Mouse (Mus musculus) forebrain, postnatal 0 days (tissue): Measurements from ENCODE around the gene Tac2. TPM values are rescaled to one million over a fixed set of nuclear protein-coding genes. Genes with fewer than 3 reads are reported as not detected.

Experiments
- ATAC-seq: fragments of 200-750 bp; cut with Nextera tagmentation; 2 replicates; pipeline ENCODE4 v1.8.0; 2017; ENCODE audit warnings: mild to moderate bottlenecking, moderate library complexity
- DNase-seq: peaks from one replicate; pipeline ENCODE4 v3.0.0-alpha.2; 2015
- H3K27ac ChIP-seq: fragments of 300-500 bp; sonication (generic); 2 replicates; pipeline ENCODE4 v1.5.1; 2014; ENCODE audit warnings: low read depth, mild to moderate bottlenecking, antibody characterized with exemption, low read length, moderate library complexity, mixed read lengths
- H3K27me3 ChIP-seq: fragments of 300-500 bp; sonication (generic); 2 replicates; pipeline ENCODE4 v1.6.1; 2014; ENCODE audit warnings: mild to moderate bottlenecking, low read length, mixed read lengths; ENCODE audit not compliant: insufficient read depth
- H3K36me3 ChIP-seq: fragments of 300-500 bp; sonication (generic); 2 replicates; pipeline ENCODE4 v1.6.1; 2014; ENCODE audit warnings: mild to moderate bottlenecking, moderate library complexity; ENCODE audit not compliant: insufficient read depth
- H3K4me1 ChIP-seq: fragments of 300-500 bp; sonication (generic); 2 replicates; pipeline ENCODE4 v1.6.1; 2014; ENCODE audit warnings: antibody characterized with exemption; ENCODE audit not compliant: insufficient read depth
- H3K4me2 ChIP-seq: fragments of 300-500 bp; sonication (generic); 2 replicates; pipeline ENCODE4 v1.6.1; 2014; ENCODE audit warnings: low read depth, mild to moderate bottlenecking, moderate library complexity
- H3K4me3 ChIP-seq: fragments of 300-500 bp; sonication (generic); 2 replicates; pipeline ENCODE4 v1.5.1; 2014; ENCODE audit warnings: low read depth, low read length, mixed read lengths
- H3K9ac ChIP-seq: fragments of 300-500 bp; sonication (generic); 2 replicates; pipeline ENCODE4 v1.6.1; 2014; ENCODE audit warnings: mild to moderate bottlenecking
- H3K9me3 ChIP-seq: fragments of 300-500 bp; sonication (generic); 2 replicates; pipeline ENCODE4 v1.6.1; 2016; ENCODE audit warnings: low read length
- CTCF ChIP-seq: sonication (generic); IDR thresholded peaks from 2 replicates; pipeline ENCODE4 v1.5.1; 2016; ENCODE audit warnings: antibody characterized with exemption, control low read depth, low read depth
- WGBS: fragments of 180-500 bp; shearing (Covaris S2); extraction: QIAGEN DNeasy Blood & Tissue Kit; methylation state at CpG from one replicate; pipeline ENCODE4 v1.1.7; 2014; 5-methylcytosine and 5-hydroxymethylcytosine counted together
- polyA plus RNA-seq: library from polyadenylated mRNA; unstranded; fragments of >200 nt; fragmentation: Nextera tagmentation; extraction: Ambion mirVana; gene quantifications from 2 replicates; pipeline ENCODE4 v1.2.1, GENCODE M21; 2015
- total RNA-seq: library from RNA; depleted of rRNA; stranded (reverse); fragments of >200 nt; gene quantifications from 2 replicates; pipeline ENCODE4 v1.2.3, GENCODE M21; 2014

Gene Tac2
- total and polyA plus RNA-seq, 2 experiments from 2014 or later, result 2.8 to 9.1 TPM

- no peak for TF ChIP-seq CTCF
- Histone ChIP-seq H3K4me3 (no peak overlapping the region), H3K9me3 (no peaks in the 10 kb centered on the region), H3K4me1 (no peaks in the 10 kb centered on the region; the same call in 1 of the 2 replicates), H3K4me2 (no peak overlapping the region), H3K9ac (no peak overlapping the region), H3K27me3 (no peaks in the 10 kb centered on the region), H3K36me3 (no peaks in the 10 kb centered on the region), H3K27ac (no peak overlapping the region)
- DNase-seq, result no peak
- WGBS, result 90% methylated on average over 2 of the region's 2 CpGs
- no peak for ATAC-seq
Observed at GRCm38 (mm10) chr10:127736266-127736665, 12.0 kb downstream of the Tac2 start.

GRCm38 (mm10) chr10:127736916-127737315 is 12.6 kb downstream of the Tac2 start:
- DNase-seq, result no peak
- TF ChIP-seq CTCF, result no peak
- H3K4me2 ChIP-seq, result no peak overlapping the region
- no peak overlapping the region for H3K9ac ChIP-seq
- H3K36me3 ChIP-seq, result peaks cover 6% of the 10 kb centered on the region
- no peak for ATAC-seq
- H3K27me3 ChIP-seq, result no peaks in the 10 kb centered on the region
- no peak overlapping the region for H3K4me3 ChIP-seq
- 79% methylated on average over 4 of the region's 4 CpGs for WGBS
- H3K9me3 ChIP-seq, result no peaks in the 10 kb centered on the region
- no peak overlapping the region for H3K27ac ChIP-seq
- H3K4me1 ChIP-seq, result no peaks in the 10 kb centered on the region; the same call in 1 of the 2 replicates

- Histone ChIP-seq H3K4me1 (no peaks in the 10 kb centered on the region; the same call in 1 of the 2 replicates), H3K27ac (no peak overlapping the region), H3K36me3 (peaks cover 13% of the 10 kb centered on the region), H3K27me3 (no peaks in the 10 kb centered on the region), H3K4me2 (no peak overlapping the region), H3K9ac (no peak overlapping the region), H3K9me3 (no peaks in the 10 kb centered on the region), H3K4me3 (no peak overlapping the region)
- WGBS, result 25% methylated on average over 2 of the region's 2 CpGs
- no peak for TF ChIP-seq CTCF
- no peak for DNase-seq
- no peak for ATAC-seq
Observed at GRCm38 (mm10) chr10:127737552-127737951, 13.3 kb downstream of the Tac2 start.

GRCm38 (mm10) chr10:127738151-127738882 is 14.0 kb downstream of the Tac2 start:
- H3K36me3 ChIP-seq, result peaks cover 20% of the 10 kb centered on the region
- H3K4me1 ChIP-seq, result no peaks in the 10 kb centered on the region; the same call in 1 of the 2 replicates
- no peak overlapping the region for H3K4me3 ChIP-seq
- no peak overlapping the region for H3K4me2 ChIP-seq
- peak overlapping the region; percentile 84; the same call in 1 of the 2 replicates for H3K9ac ChIP-seq
- DNase-seq (peak; percentile 34), ATAC-seq (no peak)
- peak; percentile 70 for TF ChIP-seq CTCF
- H3K27ac ChIP-seq, result no peak overlapping the region
- H3K9me3 ChIP-seq, result no peaks in the 10 kb centered on the region
- WGBS, result 51% methylated on average over 13 of the region's 13 CpGs
- H3K27me3 ChIP-seq, result no peaks in the 10 kb centered on the region

GRCm38 (mm10) chr10:127739083-127739660 is 14.9 kb downstream of the Tac2 start, which contains the start of gene Zbtb39:
Zbtb39 (plus strand) TSS chr10:127739538.
- DNase-seq, result peak; percentile 85
- Histone ChIP-seq H3K4me3 (peak within 1 kb of the TSS; percentile 94), H3K9me3 (no peaks in the 10 kb centered on the region), H3K4me1 (no peaks in the 10 kb centered on the region; the same call in 1 of the 2 replicates), H3K27me3 (no peaks in the 10 kb centered on the region), H3K36me3 (peaks cover 29% of the 10 kb centered on the region), H3K27ac (peak within 1 kb of the TSS; percentile 76), H3K4me2 (peak within 1 kb of the TSS; percentile 65), H3K9ac (peak within 1 kb of the TSS; percentile 84)
- 8% methylated on average over 23 of the region's 61 CpGs for WGBS
- peak; percentile 64 for TF ChIP-seq CTCF
- ATAC-seq, result peak; percentile 92

GRCm38 (mm10) chr10:127739661-127740161 is 15.4 kb downstream of the Tac2 start:
- WGBS, result under 1% methylated on average over 37 of the region's 55 CpGs
- Histone ChIP-seq H3K9me3 (no peaks in the 10 kb centered on the region), H3K36me3 (peaks cover 34% of the 10 kb centered on the region), H3K4me3 (peak overlapping the region; percentile 94), H3K4me2 (peak overlapping the region; percentile 65), H3K4me1 (no peaks in the 10 kb centered on the region; the same call in 1 of the 2 replicates), H3K27ac (peak overlapping the region; percentile 76), H3K27me3 (no peaks in the 10 kb centered on the region), H3K9ac (peak overlapping the region; percentile 84)
- no peak for TF ChIP-seq CTCF
- ATAC-seq (peak; percentile 58), DNase-seq (peak; percentile 23)

GRCm38 (mm10) chr10:127744661-127745060 is 20.4 kb downstream of the Tac2 start:
- DNase-seq (peak; percentile 42), ATAC-seq (no peak)
- no peak overlapping the region for H3K9ac ChIP-seq
- H3K9me3 ChIP-seq, result no peaks in the 10 kb centered on the region
- peak; percentile 63 for TF ChIP-seq CTCF
- H3K4me2 ChIP-seq, result no peak overlapping the region
- WGBS, result 70% methylated on average over 5 of the region's 5 CpGs
- peaks cover 56% of the 10 kb centered on the region for H3K36me3 ChIP-seq
- no peaks in the 10 kb centered on the region for H3K27me3 ChIP-seq
- H3K27ac ChIP-seq, result no peak overlapping the region
- no peaks in the 10 kb centered on the region; the same call in 1 of the 2 replicates for H3K4me1 ChIP-seq
- no peak overlapping the region for H3K4me3 ChIP-seq
